Comparison of ENCODE assay signal across 18 mouse cellular contexts in the genomic region with DNA sequence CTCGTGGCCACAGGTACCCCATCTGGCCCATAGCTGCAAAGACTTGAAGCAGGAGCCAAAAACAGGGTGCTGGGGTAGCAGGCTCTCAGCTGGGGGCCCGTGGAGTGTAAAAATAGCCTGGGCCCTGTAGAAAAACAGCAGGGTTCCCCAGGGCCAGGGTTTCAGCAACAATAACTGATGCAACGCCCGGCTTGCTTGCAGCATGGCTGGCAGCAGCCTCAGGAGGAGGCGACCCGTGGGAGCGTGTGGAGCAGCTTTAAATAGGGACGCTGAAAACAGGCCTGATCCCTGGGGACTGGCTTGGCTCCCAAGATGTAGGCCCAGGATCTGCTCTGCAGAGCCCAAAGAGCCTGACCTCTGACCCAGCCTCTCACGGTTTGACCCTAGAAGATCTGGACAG. TPM values are rescaled to one million over a fixed set of nuclear protein-coding genes. Genes with fewer than 3 reads are reported as not detected.
DNase-seq lines count a peak whose midpoint lies in the region; ATAC-seq and TF ChIP-seq lines count a peak whose summit lies in the region.
"Had no signal": no experiment of that assay in that cellular context is flagged by ENCODE, and none has a peak within 500 bp of the region (broad histone marks: within the 10 kb centered on the region; RNA-seq: fewer than 3 reads in every experiment).

No protein-coding gene starts in this region.

- TF ChIP-seq POLR2A in heart, adult 2 months (IDR thresholded peaks at IDR 0.05; ENCODE audit: insufficient read depth, low read depth, low read length) = no peak

- H3K27me3 ChIP-seq in heart, adult 2 months (ENCODE audit: control insufficient read depth, insufficient read depth, low read length) = no peaks in the 10 kb centered on the region
- H3K27me3 ChIP-seq: midbrain, embryonic 12.5 days; neural tube, embryonic 15.5 days had no signal

- WGBS in heart, adult 2 months = 63% methylated on average over 9 of the region's 9 CpGs

- H3K36me3 ChIP-seq in heart, adult 2 months (ENCODE audit: control insufficient read depth, insufficient read depth, low read length) = no peaks in the 10 kb centered on the region

- peak overlapping the region; percentile 31; the same call in 1 of the 2 replicates for H3K27ac ChIP-seq in heart, adult 2 months
- H3K27ac ChIP-seq: limb, embryonic 10.5 days; midbrain, embryonic 12.5 days; neural tube, embryonic 15.5 days had no signal

- no peak for TF ChIP-seq EP300 in heart, adult 2 months (IDR thresholded peaks at IDR 0.05; ENCODE audit: insufficient read depth, low read depth, low read length)

- ATAC-seq in megakaryocyte progenitor cell, adult 5-6 weeks (replicated peaks; ENCODE audit: poor library complexity) = no peak
- ATAC-seq: forebrain, embryonic 16.5 days had no signal

- H3K9ac ChIP-seq in heart, adult 2 months (ENCODE audit: low read depth, low read length) = no peak overlapping the region
- H3K9ac ChIP-seq: midbrain, embryonic 12.5 days; neural tube, embryonic 15.5 days had no signal

- no peak for TF ChIP-seq CTCF in heart, adult 2 months (IDR thresholded peaks at IDR 0.05)

- peak; percentile 24 to 72 for DNase-seq in adrenal gland, adult (ENCODE audit: inconsistent age in 2 of 2, low spot score in 1 of 2)
- DNase-seq in adrenal gland, adult 8-10 months = no peak
- peak; percentile 47 to 66 for DNase-seq in heart, adult 2 months
- DNase-seq in heart, postnatal 36 days = no peak
- peak; percentile 42 for DNase-seq in right cerebral cortex, adult 18-20 months
- no peak for DNase-seq in right cerebral cortex, postnatal 4 days
- no peak for DNase-seq in thymus, postnatal 14 days
- DNase-seq: cerebellum, adult 9-10 months; embryo, embryonic 11 days; gastrocnemius, postnatal 10 days; kidney, adult 18-20 months; lung, adult 2 months; lung, postnatal 4 days had no signal

- H3K4me1 ChIP-seq in heart, adult 2 months (ENCODE audit: control insufficient read depth, insufficient read depth, low read length) = peaks cover 5% of the 10 kb centered on the region; the same call in 1 of the 2 replicates

- H3K79me2 ChIP-seq in heart, adult 2 months (replicated peaks; ENCODE audit: control insufficient read depth, insufficient read depth, low read length) = no peaks in the 10 kb centered on the region

- intact Hi-C loops in heart, adult 2 months (cut with DNase I) = loop anchor here (5.0 kb wide), 2 partner anchors 215 to 295 kb away; no protein-coding TSS in a partner anchor
- intact Hi-C loops in heart, postnatal 36 days (cut with DNase I) = loop anchor here (5.0 kb wide), 1 partner anchor 410 kb away; no protein-coding TSS in a partner anchor

- H3K4me3 ChIP-seq in heart, adult 2 months = no peak overlapping the region
- H3K4me3 ChIP-seq: limb, embryonic 10.5 days; midbrain, embryonic 12.5 days; neural tube, embryonic 15.5 days had no signal

RNA-seq across cellular contexts. Expression of gene Plxna1, which starts 24.8 kb away (rescaled TPM):
- 10 to 100 TPM; 65.9 to 85.2 (median 71.0) TPM for total RNA-seq in adrenal gland, adult 8-10 months (2022)
- total RNA-seq in heart, adult 2 months (2021) = 10 to 100 TPM; 17.3 to 21.9 TPM
- 19.9 and 29.3 TPM in 2 replicates for polyA plus RNA-seq in heart, adult 2 months (2012; rRNA removed)
- total RNA-seq in heart, postnatal 36 days (2021) = 10 to 100 TPM; 18.9 to 21.9 TPM
- total RNA-seq in megakaryocyte progenitor cell, adult 5-6 weeks (2015) = 1.2 and 3.6 TPM in 2 replicates
- total RNA-seq in megakaryocyte progenitor cell, adult 5-6 weeks (2017) = 0.50 and 3.1 TPM in 2 replicates

Comparison
In these comparisons a context has a peak if more than half of its experiments do, and no peak if none do; other contexts are left out.
1. DNase-seq: peak in adrenal gland, adult (2 of 2), heart, adult 2 months (2 of 2) and right cerebral cortex, adult 18-20 months (single experiment); none in adrenal gland, adult 8-10 months (single experiment), heart, postnatal 36 days (0 of 2), right cerebral cortex, postnatal 4 days (single experiment) and thymus, postnatal 14 days (single experiment).